8 mouse cellular contexts compared by ENCODE assay signal in genomic region chr11:8664393-8664743, GRCm38 (mm10). TPM values are rescaled to one million over a fixed set of nuclear protein-coding genes. Genes with fewer than 3 reads are reported as not detected.
DNase-seq lines count a peak whose midpoint lies in the region; ATAC-seq lines count a peak whose summit lies in the region.

Gene Tns3, minus strand, starts transcription at chr11:8664535.

- H3K36me3 ChIP-seq in embryonic facial prominence, embryonic 11.5 days (replicated peaks; ENCODE audit: control insufficient read depth, insufficient read depth, low read depth, low read length), result no peaks in the 10 kb centered on the region
- no peaks in the 10 kb centered on the region for H3K36me3 ChIP-seq in heart, embryonic 15.5 days
- H3K36me3 ChIP-seq in liver, embryonic 16.5 days (ENCODE audit: control insufficient read depth, insufficient read depth), result no peaks in the 10 kb centered on the region
- no peaks in the 10 kb centered on the region for H3K36me3 ChIP-seq in neural tube, embryonic 14.5 days (ENCODE audit: control insufficient read depth, insufficient read depth, low read length)

- peak; percentile 40 for ATAC-seq in embryonic facial prominence, embryonic 11.5 days (replicated peaks; ENCODE audit: insufficient number of reproducible peaks, low FRiP score, low TSS enrichment, low read depth)
- ATAC-seq in heart, embryonic 15.5 days (replicated peaks; ENCODE audit: insufficient number of reproducible peaks, insufficient read depth, low FRiP score, low read depth), result peak; percentile 72; the same call in 1 of the 2 replicates
- peak; percentile 72 for ATAC-seq in liver, embryonic 16.5 days (ENCODE audit: low read depth)
- ATAC-seq in neural tube, embryonic 14.5 days (ENCODE audit: low read depth), result peak; percentile 82

- peak within 1 kb of the TSS; percentile 90 for H3K4me2 ChIP-seq in embryonic facial prominence, embryonic 11.5 days (ENCODE audit: low read depth, low read length)
- H3K4me2 ChIP-seq in heart, embryonic 15.5 days, result peak within 1 kb of the TSS; percentile 82
- H3K4me2 ChIP-seq in liver, embryonic 16.5 days (ENCODE audit: low read depth, low read length), result peak within 1 kb of the TSS; percentile 70
- H3K4me2 ChIP-seq in neural tube, embryonic 14.5 days (ENCODE audit: low read depth, low read length), result peak within 1 kb of the TSS; percentile 76

- peak within 1 kb of the TSS; percentile 94 for H3K9ac ChIP-seq in embryonic facial prominence, embryonic 11.5 days (replicated peaks; ENCODE audit: low read length)
- H3K9ac ChIP-seq in heart, embryonic 15.5 days, result peak within 1 kb of the TSS; percentile 88
- peak within 1 kb of the TSS; percentile 72 for H3K9ac ChIP-seq in liver, embryonic 16.5 days (ENCODE audit: low read depth, low read length)
- peak within 1 kb of the TSS; percentile 76 for H3K9ac ChIP-seq in neural tube, embryonic 14.5 days (replicated peaks; ENCODE audit: low read depth, low read length)

- DNase-seq in urinary bladder, adult 2 months (ENCODE audit: low spot score), result peak; percentile 70
- DNase-seq in urinary bladder, postnatal 10 days (ENCODE audit: low spot score), result no peak
- peak; percentile 64 for DNase-seq in embryonic facial prominence, embryonic 11.5 days (ENCODE audit: low spot score)
- peak; percentile 83 for DNase-seq in kidney, postnatal 14 days
- no peak for DNase-seq in frontal cortex, postnatal 14 days (ENCODE audit: low spot score in 2 of 2)

- H3K4me1 ChIP-seq in embryonic facial prominence, embryonic 11.5 days (ENCODE audit: control insufficient read depth, insufficient read depth, low read length), result no peaks in the 10 kb centered on the region; the same call in 1 of the 2 replicates
- H3K4me1 ChIP-seq in heart, embryonic 15.5 days (replicated peaks), result peaks cover 36% of the 10 kb centered on the region
- peaks cover 3% of the 10 kb centered on the region for H3K4me1 ChIP-seq in liver, embryonic 16.5 days (ENCODE audit: control insufficient read depth, low read depth, low read length)
- H3K4me1 ChIP-seq in neural tube, embryonic 14.5 days (ENCODE audit: control insufficient read depth, insufficient read depth, low read length), result peaks cover 12% of the 10 kb centered on the region; the same call in 1 of the 2 replicates

- peak within 1 kb of the TSS; percentile 77 for H3K27ac ChIP-seq in embryonic facial prominence, embryonic 11.5 days (replicated peaks; ENCODE audit: low read depth, low read length)
- peak within 1 kb of the TSS; percentile 83 for H3K27ac ChIP-seq in heart, embryonic 15.5 days
- H3K27ac ChIP-seq in liver, embryonic 16.5 days (ENCODE audit: low read length), result peak within 1 kb of the TSS; percentile 65
- 0 out of 2 replicates have a peak within 1 kb of the TSS, but pooled peaks have one; percentile 35 for H3K27ac ChIP-seq in neural tube, embryonic 14.5 days (ENCODE audit: low read depth, low read length)

- no peaks in the 10 kb centered on the region for H3K27me3 ChIP-seq in embryonic facial prominence, embryonic 11.5 days (ENCODE audit: control insufficient read depth, insufficient read depth, low read length)
- peaks cover 13% of the 10 kb centered on the region; the same call in 1 of the 2 replicates for H3K27me3 ChIP-seq in heart, embryonic 15.5 days
- peaks cover 9% of the 10 kb centered on the region for H3K27me3 ChIP-seq in liver, embryonic 16.5 days (ENCODE audit: control insufficient read depth, insufficient read depth, low read depth, low read length)
- H3K27me3 ChIP-seq in neural tube, embryonic 14.5 days (ENCODE audit: control insufficient read depth, insufficient read depth, low read length), result peaks cover 4% of the 10 kb centered on the region; the same call in 1 of the 2 replicates

- peak within 1 kb of the TSS; percentile 73 for H3K4me3 ChIP-seq in embryonic facial prominence, embryonic 11.5 days (ENCODE audit: low read depth, low read length)
- peak within 1 kb of the TSS; percentile 84 for H3K4me3 ChIP-seq in heart, embryonic 15.5 days
- H3K4me3 ChIP-seq in liver, embryonic 16.5 days (ENCODE audit: low read depth, low read length), result peak within 1 kb of the TSS; percentile 70
- H3K4me3 ChIP-seq in neural tube, embryonic 14.5 days (ENCODE audit: low read depth, low read length), result peak within 1 kb of the TSS; percentile 63

- WGBS in embryonic facial prominence, embryonic 11.5 days, result 0% methylated on average over 26 of the region's 37 CpGs
- WGBS in heart, embryonic 15.5 days, result 0% methylated on average over 37 of the region's 37 CpGs
- WGBS in liver, embryonic 16.5 days (ENCODE audit: insufficient replicate concordance), result under 1% methylated on average over 36 of the region's 37 CpGs
- WGBS in neural tube, embryonic 14.5 days, result 1% methylated on average over 36 of the region's 37 CpGs

- no peaks in the 10 kb centered on the region for H3K9me3 ChIP-seq in embryonic facial prominence, embryonic 11.5 days (replicated peaks; ENCODE audit: control insufficient read depth, low read length)
- H3K9me3 ChIP-seq in heart, embryonic 15.5 days (replicated peaks), result no peaks in the 10 kb centered on the region
- H3K9me3 ChIP-seq in liver, embryonic 16.5 days (replicated peaks; ENCODE audit: control insufficient read depth, low read length), result no peaks in the 10 kb centered on the region
- no peaks in the 10 kb centered on the region for H3K9me3 ChIP-seq in neural tube, embryonic 14.5 days (ENCODE audit: control insufficient read depth, low read length)

RNA-seq across cellular contexts. Expression of gene Tns3, which starts in this region (rescaled TPM):
- 22.3 and 32.9 TPM in 2 replicates for polyA plus RNA-seq in urinary bladder, adult 2 months (2012; rRNA removed)
- 14.9 and 15.6 TPM in 2 replicates for polyA plus RNA-seq in embryonic facial prominence, embryonic 11.5 days (2014; fragmentation: Nextera tagmentation; extraction: Ambion mirVana)
- polyA plus RNA-seq in heart, embryonic 15.5 days (2015; fragmentation: Nextera tagmentation; extraction: Ambion mirVana), result 16.4 and 22.9 TPM in 2 replicates
- 4.1 TPM in 2 replicates for polyA plus RNA-seq in liver, embryonic 16.5 days (2015; fragmentation: Nextera tagmentation; extraction: Ambion mirVana)
- polyA plus RNA-seq in neural tube, embryonic 14.5 days (2014; fragmentation: Nextera tagmentation; extraction: Ambion mirVana), result 5.5 and 5.6 TPM in 2 replicates

Comparison
In these comparisons a context has a peak if more than half of its experiments do, and no peak if none do; other contexts are left out.
1. DNase-seq: peak in urinary bladder, adult 2 months (single experiment), embryonic facial prominence, embryonic 11.5 days (single experiment) and kidney, postnatal 14 days (single experiment); none in urinary bladder, postnatal 10 days (single experiment) and frontal cortex, postnatal 14 days (0 of 2).
2. Peak in every context shown above with its lines, with median percentiles within 50 percentile points of each other: ATAC-seq, H3K27ac ChIP-seq, H3K4me2 ChIP-seq, H3K4me3 ChIP-seq and H3K9ac ChIP-seq.